In genomic region chr17:84362581-84363286, GRCm38 (mm10) we compare ENCODE assay signal across 14 mouse cellular contexts.
DNase-seq lines count a peak whose midpoint lies in the region; ATAC-seq and TF ChIP-seq lines count a peak whose summit lies in the region.
"Had no signal": no experiment of that assay in that cellular context is flagged by ENCODE, and none has a peak within 500 bp of the region (broad histone marks: within the 10 kb centered on the region; RNA-seq: fewer than 3 reads in every experiment).

No protein-coding gene starts in this region.

- WGBS in heart, embryonic 10.5 days: 90% methylated on average over 13 of the region's 13 CpGs
- 69% methylated on average over 13 of the region's 13 CpGs for whole genome bisulfite sequencing in lung, postnatal 0 days
- WGBS in embryonic facial prominence, embryonic 13.5 days: 73% methylated on average over 13 of the region's 13 CpGs
- WGBS in intestine, postnatal 0 days: 78% methylated on average over 13 of the region's 13 CpGs

- no peaks in the 10 kb centered on the region for H3K9me3 ChIP-seq in heart, embryonic 10.5 days
- no peaks in the 10 kb centered on the region for H3K9me3 ChIP-seq in lung, postnatal 0 days (ENCODE audit: low read length)
- H3K9me3 ChIP-seq in embryonic facial prominence, embryonic 13.5 days: no peaks in the 10 kb centered on the region
- H3K9me3 ChIP-seq in intestine, postnatal 0 days (ENCODE audit: control insufficient read depth): no peaks in the 10 kb centered on the region

- peaks cover 10% of the 10 kb centered on the region for H3K36me3 ChIP-seq in heart, embryonic 10.5 days
- no peaks in the 10 kb centered on the region for H3K36me3 ChIP-seq in lung, postnatal 0 days (ENCODE audit: insufficient read depth, low read length)
- peaks cover 9% of the 10 kb centered on the region; the same call in 1 of the 2 replicates for H3K36me3 ChIP-seq in embryonic facial prominence, embryonic 13.5 days
- no peaks in the 10 kb centered on the region for H3K36me3 ChIP-seq in intestine, postnatal 0 days (ENCODE audit: control insufficient read depth, insufficient read depth)

- H3K4me3 ChIP-seq in heart, embryonic 10.5 days: no peak overlapping the region
- H3K4me3 ChIP-seq in lung, postnatal 0 days (ENCODE audit: low read depth, low read length): no peak overlapping the region
- H3K4me3 ChIP-seq in embryonic facial prominence, embryonic 13.5 days: no peak overlapping the region
- H3K4me3 ChIP-seq in intestine, postnatal 0 days (ENCODE audit: low read depth, low read length): no peak overlapping the region
- H3K4me3 ChIP-seq: erythroblast, embryonic 14.5 days had no signal

- H3K27me3 ChIP-seq in heart, embryonic 10.5 days (ENCODE audit: insufficient read depth, poor library complexity, severe bottlenecking): no peaks in the 10 kb centered on the region
- no peaks in the 10 kb centered on the region for H3K27me3 ChIP-seq in lung, postnatal 0 days (replicated peaks; ENCODE audit: insufficient read depth, low read length)
- no peaks in the 10 kb centered on the region for H3K27me3 ChIP-seq in embryonic facial prominence, embryonic 13.5 days
- no peaks in the 10 kb centered on the region for H3K27me3 ChIP-seq in intestine, postnatal 0 days (replicated peaks; ENCODE audit: control insufficient read depth, insufficient read depth, low read length)
- H3K27me3 ChIP-seq: CH12.LX had no signal

- H3K4me2 ChIP-seq in lung, postnatal 0 days (replicated peaks; ENCODE audit: low read depth, low read length): no peak overlapping the region
- H3K4me2 ChIP-seq in embryonic facial prominence, embryonic 13.5 days: no peak overlapping the region
- H3K4me2 ChIP-seq in intestine, postnatal 0 days (replicated peaks; ENCODE audit: low read depth): no peak overlapping the region

- no peak overlapping the region for H3K9ac ChIP-seq in lung, postnatal 0 days (replicated peaks; ENCODE audit: low read depth)
- H3K9ac ChIP-seq in embryonic facial prominence, embryonic 13.5 days: no peak overlapping the region
- H3K9ac ChIP-seq in intestine, postnatal 0 days (ENCODE audit: low read depth, low read length): no peak overlapping the region
- H3K9ac ChIP-seq: liver, embryonic 14.5 days had no signal

- no peak for TF ChIP-seq CTCF in lung, postnatal 0 days (IDR thresholded peaks at IDR 0.05)
- no peak for TF ChIP-seq CTCF in intestine, postnatal 0 days (IDR thresholded peaks at IDR 0.05; ENCODE audit: low read depth)

- no peak for TF ChIP-seq EP300 in lung, postnatal 0 days (IDR thresholded peaks at IDR 0.05)

- no peak for ATAC-seq in lung, postnatal 0 days
- no peak for ATAC-seq in embryonic facial prominence, embryonic 13.5 days (ENCODE audit: insufficient number of reproducible peaks, insufficient read depth, low FRiP score, low TSS enrichment, low read depth)
- no peak for ATAC-seq in intestine, postnatal 0 days
- no peak for ATAC-seq in megakaryocyte-erythroid progenitor cell, adult 5-6 weeks (replicated peaks; ENCODE audit: low FRiP score, low TSS enrichment, poor library complexity, severe bottlenecking)

- H3K27ac ChIP-seq in heart, embryonic 10.5 days: peak overlapping the region; percentile 72; the same call in 1 of the 2 replicates
- peak overlapping the region; percentile 51; the same call in 1 of the 2 replicates for H3K27ac ChIP-seq in lung, postnatal 0 days (ENCODE audit: low read length)
- 0 out of 2 replicates have a peak overlapping the region, but pooled peaks have one; percentile 22 for H3K27ac ChIP-seq in embryonic facial prominence, embryonic 13.5 days
- H3K27ac ChIP-seq in intestine, postnatal 0 days (ENCODE audit: low read depth, low read length): peak overlapping the region; percentile 43; the same call in 1 of the 2 replicates
- H3K27ac ChIP-seq: liver, embryonic 14.5 days had no signal

- DNase-seq in heart, embryonic 10.5 days (ENCODE audit: low spot score): no peak
- DNase-seq in heart, adult 18-20 months: no peak
- no peak for DNase-seq in lung, postnatal 0 days (ENCODE audit: low spot score)
- DNase-seq in lung, adult 18-20 months: no peak
- DNase-seq in right cerebral cortex, adult 2 months (ENCODE audit: low spot score in 2 of 2): no peak
- DNase-seq: cerebellum, adult 9-10 months; kidney, adult 9 months; right cerebral cortex, postnatal 14 days had no signal

- H3K4me1 ChIP-seq in heart, embryonic 10.5 days: peaks cover 27% of the 10 kb centered on the region
- peaks cover 27% of the 10 kb centered on the region for H3K4me1 ChIP-seq in lung, postnatal 0 days (ENCODE audit: insufficient read depth, low read depth, low read length)
- peaks cover 37% of the 10 kb centered on the region for H3K4me1 ChIP-seq in embryonic facial prominence, embryonic 13.5 days
- H3K4me1 ChIP-seq in intestine, postnatal 0 days (replicated peaks; ENCODE audit: control insufficient read depth, insufficient read depth, low read length): peaks cover 11% of the 10 kb centered on the region

Comparison
In these comparisons a context has a peak if more than half of its experiments do, and no peak if none do; other contexts are left out.
1. H3K27ac ChIP-seq: peak in every context shown above with its lines; median percentile 72 in heart, embryonic 10.5 days; 51 in lung, postnatal 0 days; 43 in intestine, postnatal 0 days; 22 in embryonic facial prominence, embryonic 13.5 days.